Mouse (Mus musculus) cerebellum, adult 8-10 months (tissue): ENCODE data around the gene Gabpa.

Source experiments
- DNase-seq: peaks from one replicate; pipeline ENCODE4 v3.0.0; 2022

Gabpa gene

GRCm38 (mm10) chr16:84834745-84835440 is at the start of gene Gabpa:
TSS of gene Gabpa (plus strand) at chr16:84834925.
- peak; percentile 89 for DNase-seq

GRCm38 (mm10) chr16:84784966-84785365 is 49.8 kb upstream of the Gabpa start:
- no peak for DNase-seq

- no peak for DNase-seq
Measured at GRCm38 (mm10) chr16:84790595-84791165, 44.0 kb upstream of the Gabpa start.

GRCm38 (mm10) chr16:84793401-84793800 is 41.3 kb upstream of the Gabpa start:
- DNase-seq = no peak

GRCm38 (mm10) chr16:84795337-84795736 is 39.4 kb upstream of the Gabpa start:
- no peak for DNase-seq

- DNase-seq = no peak
Measured at GRCm38 (mm10) chr16:84796678-84797077, 38.0 kb upstream of the Gabpa start.

GRCm38 (mm10) chr16:84800038-84800437 is 34.7 kb upstream of the Gabpa start:
- no peak for DNase-seq

GRCm38 (mm10) chr16:84802217-84802616 is 32.5 kb upstream of the Gabpa start:
- DNase-seq = no peak

GRCm38 (mm10) chr16:84804866-84805265 is 29.9 kb upstream of the Gabpa start:
- no peak for DNase-seq

GRCm38 (mm10) chr16:84806175-84806574 is 28.6 kb upstream of the Gabpa start:
- DNase-seq = no peak

GRCm38 (mm10) chr16:84807874-84808273 is 26.9 kb upstream of the Gabpa start:
- no peak for DNase-seq

- no peak for DNase-seq
Measured at GRCm38 (mm10) chr16:84810254-84810653, 24.5 kb upstream of the Gabpa start.

GRCm38 (mm10) chr16:84813852-84814251 is 20.9 kb upstream of the Gabpa start:
- no peak for DNase-seq

- DNase-seq = no peak
Measured at GRCm38 (mm10) chr16:84814511-84814910, 20.2 kb upstream of the Gabpa start.

- no peak for DNase-seq
Measured at GRCm38 (mm10) chr16:84817423-84817822, 17.3 kb upstream of the Gabpa start.

GRCm38 (mm10) chr16:84825009-84825408 is 9.7 kb upstream of the Gabpa start:
- DNase-seq = no peak

GRCm38 (mm10) chr16:84831696-84832095 is 3.0 kb upstream of the Gabpa start:
- DNase-seq = no peak

- peak; percentile 75 for DNase-seq
Measured at GRCm38 (mm10) chr16:84832736-84833135, 2.0 kb upstream of the Gabpa start.

- DNase-seq = no peak
Measured at GRCm38 (mm10) chr16:84834344-84834743, 381 bp upstream of the Gabpa start.

GRCm38 (mm10) chr16:84835441-84835822 is 707 bp downstream of the Gabpa start, which contains the start of gene Atp5j:
TSS of gene Atp5j (minus strand) at chr16:84835625.
- DNase-seq = peak; percentile 84

GRCm38 (mm10) chr16:84835823-84836743 is 1.4 kb downstream of the Gabpa start:
- peak; percentile 61 for DNase-seq

- DNase-seq = no peak
Measured at GRCm38 (mm10) chr16:84838576-84838975, 3.9 kb downstream of the Gabpa start.

GRCm38 (mm10) chr16:84853492-84853891 is 18.8 kb downstream of the Gabpa start:
- DNase-seq = no peak

GRCm38 (mm10) chr16:84864656-84865055 is 29.9 kb downstream of the Gabpa start:
- no peak for DNase-seq
